Mouse (Mus musculus): ENCODE measurements around the gene Ceacam20.
"Not testable (repeated sequence)": the region's sequence is repeated elsewhere in the genome, so short reads cannot be mapped to it uniquely, and the experiment has no call there.

Ceacam20 gene

GRCm38 (mm10) chr7:19964985-19965579 lies at the start of gene Ceacam20:
Gene Ceacam20, plus strand, starts transcription at chr7:19965412.
- DNase-seq (ENCODE audit: low read depth in 1 of 2, low spot score in 2 of 2): no peak

DNA sequence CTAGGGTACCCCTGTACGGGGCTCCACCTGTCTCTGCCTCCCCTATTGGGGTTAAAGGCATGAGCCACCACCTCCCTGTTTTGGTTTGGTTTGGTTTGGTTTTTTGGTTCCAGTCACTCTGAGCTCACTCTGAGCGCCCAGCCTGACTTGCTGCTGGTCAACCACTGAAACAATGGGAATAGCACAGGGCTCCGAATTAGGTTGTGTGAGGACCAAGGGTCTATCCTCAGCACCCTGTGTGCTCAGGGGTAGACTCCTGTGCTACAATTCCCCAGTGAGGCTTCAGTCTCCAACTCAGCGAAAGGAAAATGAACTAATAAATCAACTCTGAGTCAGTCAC lies 45.1 kb upstream of the Ceacam20 start:
- DNase-seq (ENCODE audit: low read depth in 1 of 2, low spot score in 2 of 2): no peak

- peak in 1 of 2 experiments; percentile 27 for DNase-seq (ENCODE audit: low read depth in 1 of 2, low spot score in 2 of 2)
These were observed 44.5 kb upstream of the Ceacam20 start, which contains the start of gene Pvr for GRCm38 (mm10) chr7:19920506-19921261. Gene Pvr, minus strand, starts transcription at chr7:19921160.

DNA sequence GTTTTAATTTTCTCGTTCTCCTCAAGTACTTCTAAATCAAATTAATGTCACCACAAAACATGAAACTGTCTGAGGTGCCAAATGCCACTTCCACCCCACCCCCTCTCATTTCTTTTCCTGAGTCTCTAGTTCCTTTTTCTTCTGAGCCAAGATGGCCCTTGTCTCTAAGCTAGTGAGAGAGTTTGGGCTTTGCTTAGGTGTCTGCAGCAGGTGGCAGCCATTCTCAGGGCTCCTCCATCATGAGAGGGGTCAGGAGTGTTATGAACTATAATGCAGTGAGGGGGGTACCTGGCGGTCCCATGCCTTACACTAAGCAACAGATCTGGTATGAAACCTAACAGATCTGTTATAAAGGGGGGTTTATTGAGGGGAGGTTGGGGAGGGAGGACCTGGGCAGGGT lies 41.9 kb upstream of the Ceacam20 start:
- DNase-seq (ENCODE audit: low read depth in 1 of 2, low spot score in 2 of 2): no peak

DNA sequence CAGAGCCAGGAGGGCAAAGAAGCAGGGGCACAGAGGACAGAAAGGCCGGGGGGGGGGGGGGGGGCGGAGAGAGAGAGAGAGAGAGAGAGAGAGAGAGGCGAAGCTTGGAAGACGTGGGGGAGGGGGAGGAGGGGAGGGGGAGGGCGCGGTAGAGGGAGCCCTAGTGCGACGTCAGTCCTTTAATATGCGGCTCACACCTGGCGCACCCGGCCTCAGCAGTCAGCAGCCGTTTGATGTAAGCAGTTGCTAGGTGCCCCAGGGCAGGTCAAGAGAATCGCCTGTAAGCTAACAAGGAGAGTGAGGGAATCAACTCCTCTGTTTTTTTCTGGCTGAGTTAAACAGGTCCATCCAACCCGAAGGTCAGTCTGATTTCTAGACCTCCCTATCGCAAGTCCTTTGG lies 41.4 kb upstream of the Ceacam20 start:
- no peak for DNase-seq (ENCODE audit: low read depth in 1 of 2, low spot score in 2 of 2)

- DNase-seq (ENCODE audit: low read depth in 1 of 2, low spot score in 2 of 2): no peak
These were observed 39.8 kb upstream of the Ceacam20 start for GRCm38 (mm10) chr7:19925376-19925775.

DNA sequence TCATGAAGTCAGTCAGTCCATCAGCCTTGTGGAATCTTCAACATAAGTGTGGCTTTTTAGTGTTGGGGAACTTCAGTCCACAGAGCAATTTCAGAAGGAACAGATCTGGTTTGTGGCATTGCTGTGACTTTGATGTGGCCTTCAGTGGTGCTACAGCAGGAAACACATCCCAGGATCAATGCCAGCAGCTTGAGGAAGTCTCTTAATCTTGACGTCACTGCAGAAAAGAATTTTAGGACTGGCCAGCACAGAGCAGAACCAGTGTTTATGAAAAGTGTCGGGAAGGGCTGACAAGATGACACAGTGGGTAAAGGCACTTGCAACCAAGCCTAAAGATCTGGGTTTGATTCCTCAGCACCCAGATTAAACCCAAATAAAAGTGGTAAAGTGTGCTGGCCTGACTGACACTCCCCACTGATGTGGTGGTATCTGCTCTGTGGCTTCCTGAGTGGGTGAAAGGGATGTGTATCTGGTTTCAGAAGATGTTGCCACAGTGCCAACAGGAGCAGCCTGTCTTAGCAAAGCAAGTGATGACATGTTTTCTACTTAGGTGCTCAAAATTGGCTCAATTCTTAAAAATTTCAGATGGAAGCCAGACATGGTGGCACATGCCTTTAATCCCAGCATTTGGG lies 38.2 kb upstream of the Ceacam20 start:
- no peak for DNase-seq (ENCODE audit: low read depth in 1 of 2, low spot score in 2 of 2)

DNA sequence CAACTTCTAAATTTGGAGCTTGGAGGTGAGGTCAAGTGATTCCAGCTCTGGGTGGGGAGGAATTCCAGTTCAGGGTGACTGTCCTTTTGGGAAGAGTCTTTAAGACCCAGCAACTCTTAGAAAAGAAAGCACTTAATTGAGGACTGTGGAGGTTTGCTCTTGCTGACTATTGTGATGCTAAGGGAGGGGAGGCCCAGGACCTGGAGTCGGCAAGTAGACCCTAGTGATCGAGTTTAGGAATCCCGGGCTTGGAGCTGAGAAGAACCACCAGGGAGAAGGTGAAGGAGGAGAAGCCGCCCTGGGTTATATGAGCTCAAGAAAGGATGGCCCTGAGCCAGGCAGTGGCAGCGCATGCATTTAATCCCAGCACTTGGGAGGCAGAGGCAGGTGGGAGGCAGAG lies 36.7 kb upstream of the Ceacam20 start:
- no peak for DNase-seq (ENCODE audit: low read depth in 1 of 2, low spot score in 2 of 2)

GRCm38 (mm10) chr7:19930481-19930880 lies 34.7 kb upstream of the Ceacam20 start:
- DNase-seq (ENCODE audit: low read depth in 1 of 2, low spot score in 2 of 2): not testable (repeated sequence)

DNA sequence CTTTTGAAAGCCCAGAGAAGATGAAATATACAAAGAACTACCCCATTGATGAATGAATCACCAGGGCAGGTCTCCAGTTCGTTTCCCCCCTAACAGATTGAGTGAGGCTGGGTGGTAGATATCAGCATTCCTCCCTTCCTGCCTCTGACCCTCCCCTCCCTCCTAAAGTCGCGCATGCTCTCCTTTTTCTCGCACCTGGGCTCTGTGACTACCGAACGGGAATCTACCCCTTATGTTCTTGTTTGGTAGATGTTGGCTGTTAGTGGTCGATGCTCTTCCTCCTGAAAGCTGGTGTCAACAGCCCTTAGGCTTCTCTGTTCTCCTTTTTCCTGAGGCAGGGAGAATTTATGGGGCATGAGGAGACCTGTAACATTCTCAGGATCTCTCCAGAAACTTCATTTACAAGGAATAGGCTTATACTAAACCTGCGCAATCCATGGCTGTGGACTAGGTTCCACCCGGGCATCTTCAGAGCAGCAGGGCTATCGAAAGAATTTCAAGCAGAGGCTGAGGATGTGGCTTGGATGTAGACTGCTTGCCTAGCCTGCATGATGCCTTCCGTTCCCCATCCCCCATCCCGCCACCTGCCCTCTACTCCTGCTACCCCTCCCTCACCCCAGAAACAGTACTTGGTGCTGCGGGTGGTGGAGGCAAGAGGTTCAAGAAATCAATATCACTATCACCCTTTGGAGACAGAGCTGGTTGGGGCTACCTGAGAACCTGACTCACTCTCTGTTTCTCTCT lies 32.9 kb upstream of the Ceacam20 start:
- DNase-seq (ENCODE audit: low read depth in 1 of 2, low spot score in 2 of 2): no peak

DNA sequence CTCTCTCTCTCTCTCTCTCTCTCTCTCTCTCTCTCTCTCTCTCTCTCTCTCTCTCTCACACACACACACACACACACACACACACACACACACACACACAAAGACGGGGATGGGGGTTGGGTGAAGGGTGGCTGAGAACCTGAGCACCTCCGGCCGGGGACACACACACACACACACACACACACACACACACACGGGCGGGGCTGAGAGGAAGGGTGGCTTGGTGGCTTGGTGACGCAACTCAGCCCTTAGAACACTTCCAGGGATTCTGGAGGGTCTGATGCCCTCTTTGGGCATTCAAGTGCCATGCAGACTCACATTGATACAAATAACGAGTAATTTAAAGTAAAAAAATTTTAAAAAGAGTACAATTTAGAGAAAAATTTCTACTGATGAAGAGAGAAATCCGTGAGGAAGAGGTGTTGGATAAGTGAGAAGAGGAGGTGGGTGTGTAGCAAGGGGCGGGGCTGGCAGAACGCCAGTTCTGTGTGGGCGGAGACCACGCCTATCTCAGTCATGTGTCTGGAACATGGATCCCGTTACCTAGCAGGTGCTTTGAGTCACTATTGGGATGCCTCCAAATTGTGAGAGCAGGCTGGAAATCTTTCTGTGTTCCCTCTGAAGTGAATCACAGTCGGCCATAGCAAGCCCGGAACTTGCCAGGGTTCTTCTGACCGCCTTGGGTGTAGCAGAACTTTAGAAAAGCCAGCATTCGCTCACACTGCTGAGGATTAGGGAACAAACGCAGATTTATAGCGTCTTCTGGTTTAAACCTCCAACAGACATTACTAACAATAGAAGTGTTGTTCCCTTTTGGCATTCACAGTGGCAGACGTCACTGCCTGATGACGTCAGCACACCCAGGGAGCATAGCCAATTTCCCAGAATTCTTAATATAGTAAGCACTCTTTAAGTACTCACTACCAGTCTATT lies 32.1 kb upstream of the Ceacam20 start:
- peak in 1 of 2 experiments; percentile 38 for DNase-seq (ENCODE audit: low read depth in 1 of 2, low spot score in 2 of 2)

- DNase-seq (ENCODE audit: low read depth in 1 of 2, low spot score in 2 of 2): peak in 1 of 2 experiments; percentile 31
These were observed 30.0 kb upstream of the Ceacam20 start for GRCm38 (mm10) chr7:19935171-19935751.

DNA sequence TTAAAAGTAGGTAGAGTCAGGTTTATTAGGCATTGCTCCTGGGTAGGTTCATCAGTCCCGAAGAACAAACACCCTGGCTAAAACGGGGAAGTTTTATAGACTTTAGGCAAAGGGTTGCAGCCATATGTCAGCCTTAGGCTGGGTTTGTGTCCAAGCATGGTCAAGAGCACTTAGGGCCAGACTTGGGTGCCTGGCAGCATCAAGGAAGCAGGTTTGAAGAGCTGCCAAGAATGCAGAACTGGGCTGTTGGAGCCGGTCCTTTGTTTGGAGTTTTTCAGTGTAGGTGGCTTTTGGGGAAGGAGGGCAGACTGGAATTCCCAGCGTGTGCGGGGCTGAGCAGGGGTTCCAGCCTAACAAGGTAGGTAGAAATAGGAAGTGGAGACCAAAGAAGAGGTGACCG lies 29.3 kb upstream of the Ceacam20 start:
- DNase-seq (ENCODE audit: low read depth in 1 of 2, low spot score in 2 of 2): no peak

DNA sequence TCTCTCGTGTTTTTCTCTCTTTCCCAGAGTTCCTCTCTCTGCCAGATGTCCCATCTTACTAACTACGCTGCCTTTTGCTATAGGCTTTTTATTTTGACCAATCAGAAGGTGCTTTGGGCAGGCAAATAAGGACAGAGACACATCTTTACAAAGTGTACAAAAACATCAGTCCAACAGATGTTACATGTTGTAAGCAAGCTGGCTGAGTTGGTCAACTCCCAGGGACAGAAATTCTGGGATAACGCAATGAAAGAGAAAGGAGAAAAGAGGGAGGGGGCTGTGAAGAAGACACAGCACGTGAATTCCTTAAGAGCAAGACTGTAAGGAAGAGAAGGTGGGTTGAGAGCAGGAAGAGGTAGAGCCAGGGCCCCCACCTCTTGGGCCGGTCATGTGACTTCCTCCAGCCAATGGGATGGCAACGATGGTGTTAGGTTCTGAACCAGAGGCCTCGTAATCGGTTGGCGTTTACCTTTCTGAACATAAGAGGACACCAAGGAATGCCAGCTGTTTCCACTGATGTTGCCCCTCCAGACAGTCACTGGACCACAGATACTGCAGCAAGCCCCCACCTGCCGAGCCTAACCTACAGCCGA lies 27.9 kb upstream of the Ceacam20 start:
- no peak for DNase-seq (ENCODE audit: low read depth in 1 of 2, low spot score in 2 of 2)

- DNase-seq (ENCODE audit: low read depth in 1 of 2, low spot score in 2 of 2): no peak
These were observed 25.5 kb upstream of the Ceacam20 start for GRCm38 (mm10) chr7:19939555-19940235.

GRCm38 (mm10) chr7:19940256-19940655 lies 25.0 kb upstream of the Ceacam20 start:
- DNase-seq (ENCODE audit: low read depth in 1 of 2, low spot score in 2 of 2): no peak

- no peak for DNase-seq (ENCODE audit: low read depth in 1 of 2, low spot score in 2 of 2)
These were observed 20.5 kb upstream of the Ceacam20 start for GRCm38 (mm10) chr7:19944709-19945108.

- DNase-seq (ENCODE audit: low read depth in 1 of 2, low spot score in 2 of 2): no peak
These were observed 20.0 kb upstream of the Ceacam20 start for GRCm38 (mm10) chr7:19945201-19945600.

DNA sequence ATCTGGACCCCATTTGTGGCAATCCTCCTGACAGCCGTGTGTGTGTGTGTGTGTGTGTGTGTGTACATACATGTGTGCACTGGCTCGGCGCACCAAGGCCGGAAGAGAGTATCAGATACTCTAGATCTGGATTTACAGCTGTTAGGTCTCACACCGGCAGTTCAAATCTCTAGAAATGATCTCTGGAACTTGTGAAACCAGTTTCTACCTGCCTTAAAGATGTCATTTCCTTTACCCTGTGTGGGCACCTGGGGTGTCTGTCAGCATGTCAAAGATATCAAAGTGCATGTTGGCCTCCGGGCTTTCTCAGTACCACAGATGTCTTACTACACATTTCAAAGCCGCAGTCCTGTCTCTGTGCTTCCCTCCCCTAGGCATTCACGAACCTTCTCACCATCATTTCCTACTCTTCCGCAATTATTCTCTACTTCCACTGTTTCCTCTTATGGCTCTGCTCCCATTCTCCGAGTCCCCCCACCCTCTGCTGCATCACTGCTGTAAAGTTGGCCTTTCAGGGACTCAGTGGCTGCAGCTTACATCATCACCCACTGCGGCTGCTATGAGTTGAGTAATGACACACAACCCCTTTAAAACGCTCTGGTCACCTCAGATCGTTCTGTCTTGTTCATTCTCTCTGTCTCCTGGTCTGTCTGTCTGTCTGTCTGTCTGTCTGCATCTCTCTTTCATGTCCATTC lies 19.2 kb upstream of the Ceacam20 start:
- no peak for DNase-seq (ENCODE audit: low read depth in 1 of 2, low spot score in 2 of 2)

Data from monocyte, adult 2 months (primary cell).